Mouse (Mus musculus): ENCODE results near the gene Dnaaf1.

GRCm38 (mm10) chr8:119566367-119566766, 8.7 kb upstream of the Dnaaf1 start:
- TF ChIP-seq POLR2A (IDR thresholded peaks at IDR 0.05; ENCODE audit: insufficient read depth, low read depth, low read length) (no peak), CTCF (IDR thresholded peaks at IDR 0.05; ENCODE audit: insufficient read depth, low read depth, low read length) (no peak)
